Mouse (Mus musculus) brain, embryonic 14.5 days (tissue): ENCODE data around the gene Kcnj13.

ENCODE experiments used
- CTCF ChIP-seq: fragments of 200-500 bp; IDR thresholded peaks from 2 replicates; pipeline ENCODE4 v1.5.1; 2012; ENCODE audit warnings: inconsistent platforms, mild to moderate bottlenecking, moderate library complexity, borderline replicate concordance; ENCODE audit not compliant: insufficient read depth, insufficient read length; ENCODE audit errors: extremely low read depth
- POLR2A ChIP-seq: fragments of 200-500 bp; IDR thresholded peaks from 2 replicates; pipeline ENCODE4 v1.6.1; 2012; ENCODE audit warnings: mild to moderate bottlenecking, inconsistent platforms, borderline replicate concordance; ENCODE audit not compliant: poor library complexity, insufficient read depth, insufficient read length, severe bottlenecking; ENCODE audit errors: extremely low read depth

GRCm38 (mm10) chr1:87393444-87394195, 909 bp downstream of the Kcnj13 start:
- TF ChIP-seq CTCF (no peak), POLR2A (no peak)
